Mouse (Mus musculus) olfactory bulb, adult 2 months (tissue): Measurements from ENCODE around the gene Lpar3.

Source experiments
- CTCF ChIP-seq: fragments of 200-500 bp; IDR thresholded peaks from 2 replicates; pipeline ENCODE4 v1.5.1; 2012; ENCODE audit warnings: low read depth, mild to moderate bottlenecking, low read length, moderate library complexity; ENCODE audit not compliant: insufficient read depth
- POLR2A ChIP-seq: fragments of 200-500 bp; IDR thresholded peaks from 2 replicates; pipeline ENCODE4 v1.6.1; 2012; ENCODE audit warnings: mild to moderate bottlenecking, low read depth, low read length, moderate library complexity; ENCODE audit not compliant: insufficient read depth

- TF ChIP-seq POLR2A (no peak), CTCF (no peak)
Observed at GRCm38 (mm10) chr3:146262536-146262935, 41.8 kb downstream of the Lpar3 start.
